Mouse (Mus musculus): ENCODE data around the gene Copa.

Copa gene

DNA sequence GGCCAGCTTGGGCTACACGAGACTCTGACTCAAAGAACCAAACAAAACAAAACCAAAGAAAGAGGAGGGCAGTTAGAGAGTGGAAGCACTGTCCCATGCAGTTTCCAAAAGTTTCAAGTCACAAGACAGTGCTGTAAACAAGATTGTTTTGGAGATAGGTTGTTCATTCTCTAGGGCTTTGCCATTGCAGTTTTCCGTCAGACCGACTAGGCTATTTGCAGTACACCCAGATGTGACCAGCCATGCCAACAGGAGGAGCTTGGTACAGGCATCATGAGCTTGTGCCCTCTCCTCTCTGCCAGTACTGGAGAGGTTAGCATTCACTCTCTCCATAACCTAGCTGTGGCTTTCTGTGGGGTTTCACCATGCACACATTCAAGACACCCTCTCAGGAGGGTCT is 11.2 kb downstream of the Copa start:
- peak; percentile 19 to 25 for DNase-seq (ENCODE audit: low spot score in 2 of 2)

DNA sequence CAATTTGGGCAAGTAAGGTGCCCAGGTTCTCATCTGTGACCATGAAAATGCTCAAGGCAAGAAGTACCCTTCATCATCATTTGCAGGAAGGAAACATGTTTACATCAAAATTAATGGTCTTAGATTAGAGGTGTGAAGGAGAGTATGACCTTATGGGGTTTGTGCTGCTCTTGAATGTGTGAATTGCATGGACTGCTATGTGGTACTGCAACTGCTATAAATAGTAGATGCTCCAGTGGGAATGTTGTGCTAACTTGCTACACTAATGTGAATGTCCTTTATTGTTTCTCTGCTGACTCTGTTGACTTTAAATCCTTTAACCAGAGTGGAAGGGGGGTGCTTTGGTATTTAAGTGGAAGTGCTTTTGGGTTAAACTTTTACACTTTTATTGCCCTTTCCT is 12.0 kb downstream of the Copa start:
- no peak for DNase-seq (ENCODE audit: low spot score in 2 of 2)

DNA sequence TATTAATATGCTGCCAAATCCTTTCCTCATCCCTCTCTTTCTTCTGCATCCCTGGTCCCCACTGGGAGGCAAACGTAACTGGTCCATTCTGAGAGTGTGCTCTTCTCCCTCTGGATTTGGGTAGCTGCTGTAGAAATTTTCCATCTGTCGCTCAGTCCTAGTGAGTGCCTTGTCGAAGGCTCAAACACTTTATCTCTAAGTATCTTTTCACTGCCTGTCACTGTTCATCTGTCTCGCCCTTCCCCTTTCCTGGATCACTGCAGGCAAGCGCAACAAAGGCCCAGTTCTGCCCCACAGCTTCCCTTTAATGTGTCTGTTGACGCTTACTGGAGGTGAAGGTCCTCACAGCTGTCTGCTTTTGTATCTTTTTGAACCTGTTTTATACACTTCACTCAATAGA is 12.9 kb downstream of the Copa start:
- no peak for DNase-seq (ENCODE audit: low spot score in 2 of 2)

DNA sequence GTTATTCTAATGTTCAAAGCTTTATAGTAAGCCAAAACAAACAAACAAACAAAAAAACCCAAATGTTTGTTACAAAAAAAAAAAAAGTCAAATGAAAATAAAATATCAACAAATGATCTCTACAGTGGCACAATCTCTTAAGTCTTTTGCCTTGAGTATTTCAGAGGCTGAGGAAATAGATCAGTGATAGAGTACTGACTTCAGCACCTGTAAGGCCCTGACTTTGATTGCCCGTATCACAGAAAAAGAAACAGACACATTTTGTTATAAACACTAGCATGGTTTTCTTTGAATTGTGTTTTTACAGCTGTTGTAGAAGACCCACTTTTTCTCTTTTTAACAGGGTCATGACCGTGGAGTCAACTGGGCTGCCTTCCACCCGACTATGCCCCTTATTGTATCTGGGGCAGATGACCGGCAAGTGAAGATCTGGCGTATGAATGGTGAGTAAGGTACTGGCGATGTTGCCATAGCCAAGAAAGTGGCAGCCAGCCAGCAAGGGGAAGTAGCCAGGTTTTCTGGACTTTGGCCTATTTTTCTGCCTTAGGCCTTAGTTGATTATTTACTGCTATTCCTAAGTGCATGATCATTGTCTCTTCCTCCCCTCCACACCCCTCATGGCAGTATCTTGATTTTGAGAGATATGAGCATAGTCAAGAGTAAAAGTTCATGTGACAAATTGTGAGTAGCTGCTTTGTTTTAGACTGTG is 17.1 kb downstream of the Copa start:
- DNase-seq (ENCODE audit: low spot score in 2 of 2) = no peak

DNA sequence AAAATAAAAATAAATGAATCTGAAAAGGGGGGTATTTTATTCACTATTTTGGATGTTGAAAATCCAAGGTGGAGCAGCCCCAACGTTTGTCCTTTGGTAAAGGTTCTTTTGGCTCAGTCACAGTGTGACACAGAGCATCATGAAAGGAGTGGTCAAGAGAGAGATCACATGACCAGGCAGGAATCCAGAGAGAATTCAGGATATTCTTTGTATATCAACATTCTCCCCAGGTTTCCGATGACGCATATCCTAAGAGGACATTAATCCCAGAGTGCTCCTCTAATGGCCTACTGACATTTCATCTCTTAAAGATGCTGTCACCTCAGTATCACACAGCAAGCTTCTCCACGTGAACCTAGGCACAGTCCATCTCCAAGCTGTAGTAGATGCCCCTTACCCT is 21.3 kb downstream of the Copa start:
- DNase-seq (ENCODE audit: low spot score in 2 of 2) = no peak

DNA sequence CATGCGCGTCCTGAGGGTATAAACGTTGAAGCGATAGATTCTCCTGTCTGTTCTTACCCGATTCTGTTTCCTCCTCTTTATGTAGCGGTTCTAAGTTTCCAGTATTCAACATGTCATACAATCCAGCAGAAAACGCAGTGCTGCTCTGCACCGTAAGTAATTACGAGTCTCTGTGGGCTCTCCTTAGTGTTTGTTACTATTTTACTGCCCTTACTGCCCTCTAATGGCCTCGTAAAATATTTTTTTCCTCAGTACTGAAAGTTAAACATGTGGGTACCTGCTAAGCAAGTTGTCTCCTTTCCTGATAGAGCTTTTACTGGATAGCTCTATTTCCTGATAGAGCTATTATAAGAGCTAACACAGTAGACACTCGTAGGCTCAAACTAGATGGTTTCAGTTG is 22.8 kb downstream of the Copa start:
- no peak for DNase-seq (ENCODE audit: low spot score in 2 of 2)

DNA sequence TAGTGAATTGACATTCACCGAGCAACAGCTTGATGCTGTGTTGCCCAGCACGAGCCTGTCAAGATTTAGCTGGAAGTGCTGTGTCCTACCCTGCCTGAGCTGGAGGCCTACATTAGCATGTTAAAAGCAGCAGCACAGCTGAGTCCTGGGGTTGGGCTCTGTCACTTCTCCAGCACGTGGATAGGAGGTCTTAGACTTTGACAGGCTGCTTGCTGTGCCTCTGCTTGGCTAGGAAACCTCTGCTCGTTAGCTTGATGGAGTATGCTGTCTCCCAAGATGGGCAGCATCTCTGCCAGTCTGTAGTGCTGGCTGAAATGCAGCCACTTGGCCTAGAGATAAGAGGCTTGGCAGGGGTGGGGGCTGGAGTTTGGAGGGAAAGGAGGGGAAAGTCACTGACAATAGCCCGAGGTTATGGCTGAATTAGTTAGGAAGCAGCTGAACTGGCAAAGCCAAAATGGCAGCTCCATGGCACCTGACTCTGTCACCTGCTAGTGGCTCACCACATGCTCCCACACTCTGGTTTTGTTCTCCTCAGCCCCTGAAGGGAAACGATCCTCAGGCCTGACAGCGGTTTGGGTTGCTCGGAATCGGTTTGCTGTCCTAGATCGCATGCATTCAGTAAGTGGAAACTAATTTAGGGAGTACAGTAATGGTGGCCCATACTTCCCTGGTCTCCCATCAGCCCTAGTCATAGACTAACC is 25.6 kb downstream of the Copa start:
- DNase-seq (ENCODE audit: low spot score in 2 of 2) = no peak

DNA sequence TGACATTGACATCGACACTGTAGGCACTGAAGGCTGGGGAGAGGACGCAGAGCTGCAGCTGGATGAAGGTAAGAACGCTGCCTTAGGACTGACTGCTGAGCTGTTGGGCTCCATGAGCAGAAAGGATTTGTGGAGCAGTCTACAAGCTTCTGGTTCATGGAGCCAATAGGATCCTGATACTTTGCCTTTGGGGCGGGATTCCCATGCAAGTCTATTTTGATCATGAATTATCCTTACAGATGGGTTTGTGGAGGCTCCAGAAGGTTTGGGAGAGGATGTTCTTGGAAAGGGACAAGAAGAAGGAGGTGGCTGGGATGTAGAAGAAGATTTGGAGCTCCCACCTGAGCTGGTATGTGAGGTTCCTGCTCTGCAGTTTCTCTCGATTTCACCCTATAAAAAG is 34.6 kb downstream of the Copa start:
- no peak for DNase-seq (ENCODE audit: low spot score in 2 of 2)

DNA sequence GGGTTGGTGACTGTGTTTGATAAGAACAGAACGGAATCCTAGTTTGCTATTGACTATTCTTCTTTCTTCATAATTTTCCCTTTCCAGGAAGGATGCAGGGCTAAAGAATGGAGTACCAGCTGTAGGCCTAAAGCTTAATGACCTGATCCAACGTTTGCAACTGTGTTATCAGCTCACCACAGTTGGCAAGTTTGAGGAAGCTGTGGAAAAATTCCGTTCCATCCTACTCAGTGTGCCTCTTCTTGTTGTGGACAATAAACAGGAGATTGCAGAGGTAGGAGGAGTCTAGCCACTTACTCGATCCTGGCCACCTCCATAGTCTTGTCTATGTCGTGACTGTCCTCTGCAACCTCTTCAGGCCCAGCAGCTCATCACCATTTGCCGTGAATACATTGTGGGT is 36.8 kb downstream of the Copa start:
- DNase-seq (ENCODE audit: low spot score in 2 of 2) = no peak

DNA sequence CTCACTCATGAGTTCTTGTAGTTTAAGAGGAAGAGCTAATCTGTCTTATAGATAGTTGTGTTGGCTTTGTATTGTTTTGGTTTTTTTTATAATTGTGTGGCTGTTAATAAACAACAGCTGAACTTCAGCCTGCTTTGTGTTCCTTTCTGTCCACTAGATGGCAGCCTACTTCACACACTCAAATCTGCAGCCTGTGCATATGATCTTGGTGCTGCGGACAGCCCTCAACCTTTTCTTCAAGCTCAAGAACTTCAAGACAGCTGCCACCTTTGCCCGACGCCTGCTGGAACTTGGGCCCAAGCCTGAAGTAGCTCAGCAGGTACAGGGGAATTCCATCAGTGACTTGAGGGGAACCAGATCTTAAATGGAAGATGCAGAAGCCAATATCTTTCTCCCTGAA is 37.4 kb downstream of the Copa start:
- peak in 1 of 2 experiments; percentile 42 for DNase-seq (ENCODE audit: low spot score in 2 of 2)

DNA sequence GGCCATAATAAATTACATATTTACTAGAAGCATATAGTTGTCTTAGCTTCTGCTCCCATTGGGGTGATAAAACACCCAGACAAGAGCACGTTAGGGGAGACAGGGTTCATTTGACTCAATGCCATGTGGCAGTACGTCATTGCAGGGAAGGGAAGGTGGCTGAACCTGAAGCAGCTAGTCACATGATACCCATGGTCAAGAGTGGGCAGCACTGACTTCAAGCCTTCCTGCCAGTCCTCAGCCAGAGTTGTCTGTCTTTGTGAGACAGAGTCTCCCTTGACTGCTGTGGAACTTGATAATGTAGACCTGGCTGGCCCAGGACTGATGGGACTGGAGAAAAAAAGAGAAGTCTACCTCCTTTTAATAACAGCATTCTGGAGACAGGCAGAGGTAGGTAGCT is 40.3 kb downstream of the Copa start:
- no peak for DNase-seq (ENCODE audit: low spot score in 2 of 2)

DNA sequence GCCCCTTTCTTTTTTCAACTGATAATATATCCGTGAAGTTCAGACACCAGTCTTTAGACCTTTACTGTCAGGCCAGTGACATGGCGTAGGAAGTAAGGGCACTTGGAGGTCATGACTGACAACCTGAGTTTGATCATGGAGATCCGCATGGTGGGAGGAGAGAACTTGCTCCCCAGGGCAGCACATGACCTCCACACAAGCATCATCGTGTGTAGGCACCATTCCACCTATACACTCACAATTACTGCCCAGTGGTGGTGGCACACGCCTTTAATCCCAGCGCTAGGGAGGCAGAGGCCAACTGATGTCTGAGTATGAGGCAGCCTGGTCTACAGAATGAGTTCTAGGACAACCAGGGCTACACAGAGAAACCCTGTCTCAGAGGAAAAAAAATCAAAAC is 42.2 kb downstream of the Copa start:
- no peak for DNase-seq (ENCODE audit: low spot score in 2 of 2)

DNA sequence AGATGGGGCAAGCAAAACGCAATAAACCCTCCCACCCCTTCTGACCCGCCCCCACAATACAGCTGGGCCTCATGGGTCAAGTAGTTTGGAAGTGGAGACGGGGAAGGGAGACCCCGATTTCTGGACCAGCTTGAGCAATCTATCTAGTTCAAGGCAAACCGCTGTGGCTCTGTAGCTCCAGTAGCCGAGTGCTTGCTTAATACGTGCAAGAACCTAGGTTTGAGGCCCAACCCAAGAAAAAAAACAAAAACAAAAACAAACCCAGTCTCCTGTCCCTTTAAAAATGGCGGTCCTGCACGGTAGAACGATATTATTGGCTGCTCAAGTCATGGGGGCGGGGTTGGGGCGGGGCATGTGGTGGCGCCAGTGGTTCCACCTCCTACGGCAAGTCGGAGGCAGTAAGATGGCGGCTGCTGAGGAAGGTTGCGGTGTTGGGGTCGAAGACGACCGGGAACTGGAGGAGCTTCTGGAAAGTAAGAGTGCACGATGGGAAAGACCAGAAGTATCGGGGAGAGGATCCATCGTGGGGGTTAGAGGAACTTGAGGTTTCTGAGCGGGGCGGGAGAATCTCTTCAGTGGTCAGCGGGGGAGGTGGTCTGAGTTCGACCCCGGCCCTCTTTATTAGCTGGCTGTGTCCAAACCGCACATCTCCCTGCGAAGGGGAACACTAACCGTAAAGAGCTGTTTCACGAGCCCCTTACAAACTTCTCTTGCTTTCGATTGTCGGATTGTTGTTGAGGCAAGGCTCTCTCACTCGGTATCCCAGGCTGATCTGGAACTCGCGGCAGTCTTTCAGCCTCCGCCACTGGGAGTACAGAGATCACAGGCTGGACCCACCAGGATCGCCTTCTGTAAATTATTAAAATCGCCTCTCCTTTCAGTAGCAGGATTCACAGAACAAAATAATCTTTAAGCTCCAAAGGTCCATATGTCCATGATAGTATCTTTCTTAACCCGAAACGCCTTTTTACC is 44.3 kb downstream of the Copa start, which contains the start of gene Pex19:
Pex19 (plus strand) TSS at position 380 of the 972 bp plus-strand sequence.
- peak; percentile 68 to 83 for DNase-seq (ENCODE audit: low spot score in 2 of 2)

DNA sequence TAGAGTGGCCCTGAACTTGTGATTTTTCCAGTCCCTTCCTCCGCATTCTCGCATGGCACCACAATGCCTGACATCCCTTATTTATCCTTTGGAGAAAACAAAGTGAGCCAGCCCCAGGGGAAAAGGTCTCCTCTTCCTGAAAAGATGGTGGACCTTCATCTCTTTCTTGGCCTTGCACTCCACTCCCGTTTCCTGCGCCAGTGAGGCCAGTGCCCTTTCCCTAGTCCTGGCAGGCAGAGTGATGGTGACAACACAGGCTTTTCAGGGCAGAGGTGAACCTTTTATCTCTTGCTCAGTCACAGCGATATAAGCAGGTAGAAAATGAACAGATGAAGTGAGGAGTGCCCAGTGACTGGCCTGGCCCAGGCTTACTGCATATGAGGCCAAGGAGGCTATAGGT is 45.2 kb downstream of the Copa start:
- DNase-seq (ENCODE audit: low spot score in 2 of 2) = peak in 1 of 2 experiments; percentile 13

DNA sequence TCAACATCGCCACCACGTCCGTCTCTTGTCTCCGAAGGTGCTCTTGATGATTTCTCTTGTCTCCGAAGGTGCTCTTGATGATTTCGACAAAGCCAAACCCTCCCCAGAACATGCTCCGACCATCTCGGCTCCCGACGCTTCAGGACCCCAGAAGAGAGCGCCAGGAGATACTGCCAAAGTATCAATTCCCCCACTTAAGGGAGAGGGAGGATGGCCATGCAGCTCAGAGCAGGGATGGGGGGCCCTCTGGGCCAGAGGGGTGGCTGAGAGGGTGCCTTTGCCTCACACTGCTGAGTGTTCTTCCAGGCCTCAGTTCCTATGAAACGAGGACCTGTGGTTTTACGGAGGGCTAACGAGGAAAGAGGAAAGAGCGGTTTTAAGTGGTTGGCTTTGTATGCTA is 46.2 kb downstream of the Copa start:
- no peak for DNase-seq (ENCODE audit: low spot score in 2 of 2)

DNA sequence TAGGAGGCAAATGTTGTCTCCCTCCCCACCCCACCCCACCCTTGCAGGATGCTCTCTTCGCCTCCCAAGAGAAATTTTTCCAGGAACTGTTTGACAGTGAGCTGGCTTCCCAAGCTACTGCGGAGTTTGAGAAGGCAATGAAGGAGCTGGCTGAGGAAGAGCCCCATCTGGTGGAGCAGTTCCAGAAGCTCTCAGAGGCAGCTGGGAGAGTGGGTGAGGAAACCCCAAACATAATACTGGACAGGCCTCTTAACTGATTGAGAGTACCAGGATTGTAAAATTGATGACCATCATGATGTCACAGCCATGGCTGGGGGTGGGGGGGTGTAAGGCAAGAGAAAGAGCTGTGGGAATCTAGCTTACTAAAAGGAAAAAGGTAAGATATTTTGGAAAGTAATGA is 46.8 kb downstream of the Copa start:
- no peak for DNase-seq (ENCODE audit: low spot score in 2 of 2)

DNA sequence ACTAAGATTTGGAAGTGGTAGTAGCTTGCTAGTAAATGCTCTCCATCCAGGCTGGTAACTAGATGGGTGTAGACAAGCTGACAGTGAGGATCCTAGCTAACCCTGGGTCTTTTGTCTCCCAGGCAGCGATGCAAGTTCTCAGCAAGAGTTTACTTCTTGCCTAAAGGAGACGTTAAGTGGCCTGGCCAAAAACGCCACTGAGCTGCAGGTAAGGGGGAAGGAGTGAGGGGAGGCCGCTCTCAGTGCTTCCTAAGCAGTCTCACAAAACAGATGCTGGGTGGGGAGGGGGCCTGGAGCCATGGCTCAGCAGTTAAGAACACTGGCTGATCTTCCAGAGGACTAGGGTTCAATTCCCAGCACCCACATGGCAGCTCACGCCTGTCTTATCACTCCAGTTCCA is 47.5 kb downstream of the Copa start:
- no peak for DNase-seq (ENCODE audit: low spot score in 2 of 2)

DNA sequence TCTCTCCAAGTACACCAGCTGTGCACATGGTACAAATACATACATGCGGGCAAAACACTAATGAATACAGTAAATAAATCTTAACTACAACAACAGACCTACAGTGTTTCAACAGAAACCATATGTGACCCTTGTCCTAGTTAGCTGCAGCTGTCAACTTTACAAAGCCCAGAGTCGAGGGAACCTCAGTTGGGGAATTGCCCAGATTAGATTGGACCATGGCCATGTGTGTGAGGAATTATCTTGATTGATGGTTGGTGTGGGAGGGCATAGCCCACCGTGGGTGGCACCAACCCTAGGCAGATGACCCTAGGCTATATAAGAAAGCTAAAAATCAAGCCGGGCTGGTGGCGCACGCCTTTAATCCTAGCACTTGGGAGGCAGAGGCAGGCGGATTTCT is 50.0 kb downstream of the Copa start:
- DNase-seq (ENCODE audit: low spot score in 2 of 2) = no peak

DNA sequence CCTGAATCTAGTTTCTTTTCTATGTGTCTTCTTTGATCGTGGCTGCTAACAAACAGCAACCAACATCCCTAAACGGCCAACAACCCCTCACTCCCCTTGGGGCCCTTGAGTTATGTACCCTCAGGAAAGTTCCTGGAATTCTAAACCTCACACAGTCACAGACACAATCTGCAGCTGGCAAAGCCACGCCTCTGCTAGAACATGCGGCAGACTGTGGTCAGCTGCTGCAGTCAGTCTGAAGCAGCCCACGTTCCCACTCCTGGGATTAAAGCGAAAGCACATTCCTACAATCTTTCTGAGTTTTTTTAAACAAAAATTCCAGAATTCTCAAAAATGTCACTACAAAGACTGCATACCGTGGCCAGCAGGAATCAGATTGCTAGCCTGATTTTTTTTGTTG is 51.2 kb downstream of the Copa start:
- peak; percentile 42 to 44 for DNase-seq (ENCODE audit: low spot score in 2 of 2)

DNA sequence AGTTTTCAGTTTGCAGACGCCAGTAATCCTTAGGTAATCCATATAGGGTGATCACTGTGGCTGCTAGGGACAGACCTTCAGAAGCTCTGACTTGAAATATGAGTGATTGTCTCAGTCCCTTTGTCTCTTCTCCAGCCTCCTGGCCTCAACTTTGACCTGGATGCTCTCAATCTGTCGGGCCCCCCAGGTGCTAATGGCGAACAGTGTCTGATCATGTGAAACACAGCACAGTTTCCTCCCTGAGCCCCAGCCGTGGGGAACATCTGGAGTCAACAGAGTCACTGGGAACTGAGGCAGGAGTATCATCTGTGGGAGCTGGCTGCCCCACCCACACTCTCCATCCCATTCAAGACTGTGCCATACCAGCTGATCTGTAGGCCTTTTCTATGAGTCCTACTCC is 51.7 kb downstream of the Copa start:
- DNase-seq (ENCODE audit: low spot score in 2 of 2) = no peak

DNA sequence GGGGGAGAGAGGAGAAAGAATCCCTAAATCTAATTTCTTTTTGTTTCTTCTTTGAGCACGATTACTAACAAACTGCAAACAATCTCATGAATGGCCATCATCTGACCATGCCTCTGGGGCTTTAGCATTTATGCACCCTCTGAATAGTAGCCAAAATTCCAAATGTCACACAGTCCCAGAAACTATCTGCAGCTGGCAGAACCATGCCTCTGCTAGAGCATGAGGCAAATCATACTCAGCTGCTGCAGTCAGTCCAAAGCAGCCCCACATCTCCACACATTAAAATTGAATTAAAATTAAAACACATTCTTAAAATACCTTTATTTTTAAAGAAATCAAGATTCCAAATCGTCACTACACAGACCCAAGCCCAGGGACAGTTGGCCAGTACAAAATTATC is 57.8 kb downstream of the Copa start:
- DNase-seq (ENCODE audit: low spot score in 2 of 2) = no peak

DNA sequence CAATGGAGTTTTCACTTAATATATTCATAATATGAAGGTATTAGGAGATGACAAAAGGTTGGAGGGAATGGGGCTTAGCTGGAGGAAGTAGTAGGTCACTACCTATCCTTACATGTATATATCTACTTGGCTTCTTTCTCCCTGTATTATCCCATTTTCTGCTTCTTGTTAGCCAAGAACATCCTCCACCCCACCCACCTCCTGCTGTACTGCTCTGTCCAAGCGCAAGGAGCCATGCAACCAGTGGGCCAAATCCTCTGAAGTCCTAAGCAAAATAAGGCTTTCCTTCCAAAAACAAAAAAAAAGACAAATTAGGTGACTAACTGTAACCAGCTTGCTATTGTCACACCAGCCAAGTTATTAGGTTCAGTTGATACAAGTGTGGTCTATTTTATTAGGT is 58.5 kb downstream of the Copa start:
- DNase-seq (ENCODE audit: low spot score in 2 of 2) = no peak
